Mouse (Mus musculus) myocyte (in vitro differentiated cells): ENCODE data around the gene Fgr. TPM values are rescaled to one million over a fixed set of nuclear protein-coding genes. Genes with fewer than 3 reads are reported as not detected.

Experiments
- H3K27me3 ChIP-seq: one replicate; pipeline ENCODE4 v1.6.1; 2011; ENCODE audit not compliant: control insufficient read depth, insufficient read depth, insufficient read length
- H3K36me3 ChIP-seq: one replicate; pipeline ENCODE4 v1.6.1; 2011; ENCODE audit not compliant: control insufficient read depth, insufficient read depth
- H3K4me2 ChIP-seq: one replicate; pipeline ENCODE4 v1.6.1; 2011; ENCODE audit warnings: low read depth, control low read depth
- H3K4me3 ChIP-seq: one replicate; pipeline ENCODE4 v1.5.1; 2011; ENCODE audit warnings: mild to moderate bottlenecking, control low read depth, moderate library complexity
- H3K79me2 ChIP-seq: one replicate; pipeline ENCODE4 v1.6.1; 2011; ENCODE audit not compliant: control insufficient read depth, insufficient read depth
- H3ac ChIP-seq: one replicate; pipeline ENCODE4 v1.6.1; 2011; ENCODE audit not compliant: control insufficient read depth, insufficient read length
- CEBPB ChIP-seq: IDR thresholded peaks from 2 replicates; pipeline ENCODE4 v1.6.1; 2011; ENCODE audit warnings: mild to moderate bottlenecking, moderate library complexity; ENCODE audit not compliant: poor library complexity, insufficient read depth, severe bottlenecking
- E2F4 ChIP-seq: IDR thresholded peaks from one replicate; pipeline ENCODE4 v1.6.1; 2011; ENCODE audit warnings: mild to moderate bottlenecking, control low read depth, moderate library complexity; ENCODE audit not compliant: insufficient read depth
- MAX ChIP-seq: IDR thresholded peaks from one replicate; pipeline ENCODE4 v1.6.1; 2011; ENCODE audit warnings: low read depth, mild to moderate bottlenecking, control low read depth
- MYOD1 ChIP-seq, 3 experiments: IDR thresholded peaks; one replicate each; pipeline ENCODE4 v1.6.1; 2011; ENCODE audit warnings: control low read depth in 2 of 3, low read depth in 2 of 3, mild to moderate bottlenecking in 2 of 3, moderate library complexity in 1 of 3; ENCODE audit not compliant: insufficient read length in 2 of 3, control insufficient read depth in 1 of 3
- MYOG ChIP-seq, 3 experiments: IDR thresholded peaks; one replicate each; pipeline ENCODE4 v1.6.1; 2011; ENCODE audit warnings: control low read depth in 2 of 3, low read depth in 2 of 3, mild to moderate bottlenecking in 2 of 3; ENCODE audit not compliant: insufficient read length in 2 of 3, control insufficient read depth in 1 of 3, insufficient read depth in 1 of 3
- POLR2A ChIP-seq: IDR thresholded peaks from one replicate; pipeline ENCODE4 v1.6.1; 2011; ENCODE audit warnings: low read depth, mild to moderate bottlenecking, control low read depth, moderate library complexity; ENCODE audit not compliant: insufficient read length
- POLR2AphosphoS2 ChIP-seq: IDR thresholded peaks from one replicate; pipeline ENCODE4 v1.6.1; 2011; ENCODE audit warnings: low read depth, control low read depth; ENCODE audit not compliant: insufficient read length
- REST ChIP-seq: IDR thresholded peaks from one replicate; pipeline ENCODE4 v1.6.1; 2011; ENCODE audit warnings: mild to moderate bottlenecking, control low read depth, moderate library complexity; ENCODE audit not compliant: insufficient read depth, insufficient read length
- SRF ChIP-seq: IDR thresholded peaks from one replicate; pipeline ENCODE4 v1.6.1; 2011; ENCODE audit warnings: low read depth; ENCODE audit not compliant: control insufficient read depth, insufficient read length
- TCF12 ChIP-seq: IDR thresholded peaks from one replicate; pipeline ENCODE4 v1.6.1; 2011; ENCODE audit warnings: mild to moderate bottlenecking, control low read depth; ENCODE audit not compliant: poor library complexity, insufficient read depth, severe bottlenecking
- TCF3 ChIP-seq: IDR thresholded peaks from one replicate; pipeline ENCODE4 v1.6.1; 2011; ENCODE audit warnings: low read depth, control low read depth; ENCODE audit not compliant: insufficient read length
- USF1 ChIP-seq: IDR thresholded peaks from one replicate; pipeline ENCODE4 v1.6.1; 2011; ENCODE audit warnings: low read depth, mild to moderate bottlenecking, control low read depth, moderate library complexity
- polyA plus RNA-seq: library from polyadenylated mRNA; unstranded; fragments of >200 nt; fragmentation: generic; extraction: Trizol; gene quantifications from one replicate; pipeline ENCODE4 v1.2.1, GENCODE M21; 2012; ENCODE audit warnings: missing spikeins

Gene Fgr
- polyA plus RNA-seq, 1 experiment = not detected

DNA sequence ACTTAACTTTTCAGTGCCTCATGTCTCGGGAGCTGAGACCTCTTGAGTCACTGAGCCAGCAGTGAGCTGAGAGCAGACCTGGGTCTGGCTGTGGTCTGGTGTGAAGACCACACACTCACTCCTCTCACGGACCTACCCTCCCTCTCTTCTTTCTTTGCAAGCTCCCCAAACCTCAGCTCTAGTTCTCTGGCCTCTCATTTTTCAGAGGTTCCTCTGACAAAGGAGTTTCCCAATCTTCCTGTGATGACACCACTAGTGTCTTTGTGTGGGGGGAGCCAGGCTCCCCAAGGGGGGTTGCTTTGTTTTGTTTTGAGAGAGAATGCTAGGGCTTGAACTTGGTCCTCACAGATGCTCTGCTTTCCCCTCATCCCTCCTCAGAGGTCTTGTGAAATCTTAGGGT is 22.9 kb upstream of the Fgr start:
- Histone ChIP-seq H3ac (no peak overlapping the region), H3K4me3 (no peak overlapping the region), H3K79me2 (no peaks in the 10 kb centered on the region), H3K36me3 (no peaks in the 10 kb centered on the region), H3K4me2 (no peak overlapping the region), H3K27me3 (no peaks in the 10 kb centered on the region)
- TF ChIP-seq POLR2AphosphoS2 (no peak), USF1 (no peak), TCF12 (no peak), MAX (no peak), TCF3 (no peak), MYOG (IDR thresholded peaks at IDR 0.05; ENCODE audit: control insufficient read depth in 1 of 3, insufficient read depth in 1 of 3, insufficient read length in 2 of 3, low read depth in 2 of 3) (no peak), POLR2A (no peak), MYOD1 (IDR thresholded peaks at IDR 0.05; ENCODE audit: control insufficient read depth in 1 of 3, insufficient read length in 2 of 3, low read depth in 2 of 3) (no peak), CEBPB (no peak), SRF (no peak), REST (no peak), E2F4 (no peak)

DNA sequence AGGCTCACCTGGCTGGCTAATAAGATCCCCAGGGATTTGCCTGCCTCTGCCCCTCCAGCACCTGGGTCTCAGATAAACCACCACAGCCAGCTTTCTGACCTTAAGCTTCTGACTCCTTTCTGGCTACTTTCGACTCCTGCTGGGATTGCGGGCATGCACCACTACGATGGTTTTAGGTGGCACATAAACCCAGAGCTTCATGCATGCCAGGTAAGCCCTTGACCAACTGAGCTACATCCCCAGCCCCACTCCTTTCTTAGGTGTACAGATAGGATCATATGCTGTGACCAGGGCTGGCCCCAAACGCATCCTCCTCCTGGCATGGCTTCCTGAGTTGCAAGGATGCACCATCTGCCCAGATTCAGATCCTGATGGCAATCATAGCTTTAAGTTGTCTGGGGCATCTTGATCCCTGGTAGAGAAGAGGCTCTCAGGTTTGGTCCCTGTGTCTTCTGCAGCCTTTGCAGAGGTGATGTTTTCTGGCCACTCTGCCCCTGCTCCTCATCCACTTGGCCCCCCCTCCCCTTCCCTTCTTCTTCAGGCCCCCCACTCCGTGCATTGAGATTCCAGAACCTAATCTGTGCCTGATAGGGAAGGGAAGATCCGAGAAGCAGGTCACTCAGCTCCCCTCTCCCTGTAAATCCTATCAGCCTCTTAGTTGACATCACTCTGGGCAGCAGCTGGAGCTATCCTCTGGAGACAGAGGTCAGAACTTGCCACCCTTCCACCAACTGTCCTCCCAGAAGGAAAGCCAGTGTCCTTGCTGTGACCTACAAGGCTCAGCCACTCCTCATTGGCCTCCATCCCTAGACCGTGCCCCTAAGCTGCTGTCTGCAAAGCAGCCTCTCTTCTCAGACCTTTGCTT is 19.1 kb upstream of the Fgr start:
- H3K27me3 ChIP-seq = no peaks in the 10 kb centered on the region
- TF ChIP-seq TCF12 (no peak), E2F4 (no peak), CEBPB (no peak), MAX (no peak)
- no peaks in the 10 kb centered on the region for H3K36me3 ChIP-seq
- no peak overlapping the region for H3ac ChIP-seq
- no peak overlapping the region for H3K4me3 ChIP-seq
- H3K79me2 ChIP-seq = no peaks in the 10 kb centered on the region
- no peak overlapping the region for H3K4me2 ChIP-seq

DNA sequence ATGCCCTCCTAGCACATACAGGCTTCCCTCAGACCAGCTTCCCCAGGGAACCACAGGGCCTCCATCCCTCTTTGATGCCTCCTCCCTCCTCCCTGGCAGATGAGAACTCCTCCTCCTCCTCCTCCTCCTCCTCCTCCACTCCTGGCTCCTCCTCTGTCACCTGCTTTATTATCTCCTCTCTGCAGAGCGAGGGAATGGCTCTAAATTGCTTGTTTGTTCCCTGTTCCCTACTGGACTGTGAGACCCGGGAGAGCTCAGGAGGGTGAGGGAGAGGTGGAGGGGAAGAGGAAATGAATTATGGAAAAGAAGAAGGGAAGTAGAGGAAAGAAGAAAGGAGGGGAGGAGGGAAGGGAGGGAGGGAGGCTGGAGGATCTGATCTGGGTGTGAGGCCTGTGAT is 18.5 kb upstream of the Fgr start:
- H3K36me3 ChIP-seq = no peaks in the 10 kb centered on the region
- no peak for TF ChIP-seq POLR2A
- no peak for TF ChIP-seq CEBPB
- no peak for TF ChIP-seq TCF3
- TF ChIP-seq MYOD1 (IDR thresholded peaks at IDR 0.05; ENCODE audit: control insufficient read depth in 1 of 3, insufficient read length in 2 of 3, low read depth in 2 of 3) = no peak
- TF ChIP-seq SRF = no peak
- TF ChIP-seq E2F4 = no peak
- TF ChIP-seq MAX = no peak
- no peak for TF ChIP-seq TCF12
- H3K4me2 ChIP-seq = no peak overlapping the region
- no peak overlapping the region for H3K4me3 ChIP-seq
- no peak overlapping the region for H3ac ChIP-seq
- no peaks in the 10 kb centered on the region for H3K79me2 ChIP-seq
- no peaks in the 10 kb centered on the region for H3K27me3 ChIP-seq

DNA sequence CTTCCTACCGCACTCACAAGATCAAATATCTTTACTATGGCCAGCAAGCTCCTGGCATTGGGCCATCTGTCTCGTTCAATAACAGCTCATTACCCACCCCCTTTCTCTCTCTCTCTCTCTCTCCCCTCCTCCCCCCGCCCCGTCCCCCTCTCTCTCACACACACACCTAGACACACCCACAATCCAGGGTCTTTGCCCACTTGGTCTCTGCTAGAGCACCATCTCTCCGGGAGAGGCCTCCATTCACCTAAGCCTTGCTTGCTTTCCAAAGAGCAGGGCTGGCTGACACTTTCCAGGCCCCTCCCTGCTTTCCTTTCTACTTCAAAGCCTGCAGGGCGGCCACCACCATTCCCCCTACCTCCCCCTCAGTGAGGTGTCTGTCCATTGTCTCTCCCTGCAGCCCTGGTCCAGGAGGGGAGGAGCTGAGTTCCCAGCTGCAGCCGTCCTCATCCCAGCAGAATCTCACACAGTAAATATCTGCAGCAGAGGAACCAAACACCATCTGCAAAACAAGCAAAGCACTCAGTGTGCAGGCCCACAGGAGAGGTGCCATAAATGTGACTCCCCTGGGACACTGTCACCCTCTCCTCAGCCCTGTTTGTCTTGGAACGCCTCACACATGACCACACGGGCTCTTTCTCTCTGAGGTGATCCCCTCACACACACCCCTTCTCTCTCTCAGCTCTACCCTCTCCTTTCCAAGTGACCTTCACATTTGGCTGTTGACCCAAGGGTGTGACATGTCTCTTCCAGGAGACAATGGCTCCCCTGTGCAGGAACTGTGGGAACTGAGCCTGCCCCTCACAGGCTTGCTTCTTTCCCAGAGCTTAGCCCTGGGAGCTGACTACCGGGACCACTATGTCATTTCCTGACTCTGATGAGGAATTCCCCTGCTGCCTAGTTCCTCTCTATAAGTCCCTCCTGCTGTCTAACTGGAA is 14.9 kb upstream of the Fgr start:
- H3K4me3 ChIP-seq = no peak overlapping the region
- TF ChIP-seq USF1 (no peak), TCF12 (no peak), REST (no peak), POLR2AphosphoS2 (no peak), E2F4 (no peak)
- no peak overlapping the region for H3K4me2 ChIP-seq

DNA sequence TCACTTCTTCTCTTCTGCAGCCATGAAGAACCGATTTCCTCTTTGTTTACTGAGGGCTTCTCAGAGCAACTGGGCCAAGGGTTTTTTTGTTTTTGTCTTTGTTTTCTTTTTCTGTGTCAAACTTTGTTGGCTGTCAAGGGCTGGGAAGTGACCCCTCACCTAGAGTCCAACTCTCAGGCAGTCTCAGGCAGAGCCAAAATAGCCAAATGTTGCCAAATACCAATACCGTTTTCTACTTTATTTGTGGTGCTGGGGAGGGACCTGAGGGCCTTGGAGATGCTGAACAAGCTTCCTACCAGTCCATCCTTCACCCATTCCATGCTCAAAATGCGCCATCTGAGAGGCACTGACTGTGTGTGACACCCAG is 14.2 kb upstream of the Fgr start:
- no peaks in the 10 kb centered on the region for H3K36me3 ChIP-seq
- H3K79me2 ChIP-seq = no peaks in the 10 kb centered on the region
- H3K4me2 ChIP-seq = no peak overlapping the region
- peaks cover 5% of the 10 kb centered on the region for H3K27me3 ChIP-seq
- H3K4me3 ChIP-seq = no peak overlapping the region
- TF ChIP-seq SRF (no peak), MYOG (IDR thresholded peaks at IDR 0.05; ENCODE audit: control insufficient read depth in 1 of 3, insufficient read depth in 1 of 3, insufficient read length in 2 of 3, low read depth in 2 of 3) (no peak), TCF12 (no peak), CEBPB (no peak), MYOD1 (IDR thresholded peaks at IDR 0.05; ENCODE audit: control insufficient read depth in 1 of 3, insufficient read length in 2 of 3, low read depth in 2 of 3) (no peak)
- H3ac ChIP-seq = no peak overlapping the region

More for the DNA sequence above, 14.9 kb upstream of the Fgr start:
- Histone ChIP-seq H3ac (no peak overlapping the region), H3K36me3 (no peaks in the 10 kb centered on the region), H3K79me2 (no peaks in the 10 kb centered on the region), H3K27me3 (no peaks in the 10 kb centered on the region)
